Mouse (Mus musculus): ENCODE results near the gene Slc5a2.

- no peak for TF ChIP-seq POLR2A (IDR thresholded peaks at IDR 0.05; ENCODE audit: insufficient read length, low read depth)
- TF ChIP-seq MYOD1 (IDR thresholded peaks at IDR 0.05; ENCODE audit: control insufficient read depth in 1 of 3, insufficient read length in 2 of 3, low read depth in 2 of 3), result no peak
- no peak for TF ChIP-seq E2F4 (IDR thresholded peaks at IDR 0.05; ENCODE audit: insufficient read depth)
- no peak for TF ChIP-seq USF1 (IDR thresholded peaks at IDR 0.05; ENCODE audit: low read depth)
- no peak for TF ChIP-seq MYOG (IDR thresholded peaks at IDR 0.05; ENCODE audit: control insufficient read depth in 1 of 3, insufficient read depth in 1 of 3, insufficient read length in 2 of 3, low read depth in 2 of 3)
- TF ChIP-seq MAX (IDR thresholded peaks at IDR 0.05; ENCODE audit: low read depth), result no peak
- no peak for TF ChIP-seq TCF12 (IDR thresholded peaks at IDR 0.05; ENCODE audit: insufficient read depth, poor library complexity, severe bottlenecking)
These were observed 38.7 kb downstream of the Slc5a2 start for GRCm38 (mm10) chr7:128304198-128304597.

Measured in myocyte (in vitro differentiated cells).